Mouse (Mus musculus) heart, adult 2 months (tissue): ENCODE data around the gene Ccna2.

ENCODE experiments used
- CTCF ChIP-seq: fragments of 200-600 bp; IDR thresholded peaks from 2 replicates; pipeline ENCODE4 v1.8.1; 2022; ENCODE audit warnings: antibody characterized with exemption, mild to moderate bottlenecking, moderate library complexity
- EP300 ChIP-seq: fragments of 200-500 bp; IDR thresholded peaks from 2 replicates; pipeline ENCODE4 v1.6.1; 2011; ENCODE audit warnings: low read depth, low read length, control low read depth; ENCODE audit not compliant: insufficient read depth
- POLR2A ChIP-seq: fragments of 200-500 bp; IDR thresholded peaks from 2 replicates; pipeline ENCODE4 v1.6.1; 2011; ENCODE audit warnings: mild to moderate bottlenecking, low read depth, low read length, control low read depth; ENCODE audit not compliant: insufficient read depth

DNA sequence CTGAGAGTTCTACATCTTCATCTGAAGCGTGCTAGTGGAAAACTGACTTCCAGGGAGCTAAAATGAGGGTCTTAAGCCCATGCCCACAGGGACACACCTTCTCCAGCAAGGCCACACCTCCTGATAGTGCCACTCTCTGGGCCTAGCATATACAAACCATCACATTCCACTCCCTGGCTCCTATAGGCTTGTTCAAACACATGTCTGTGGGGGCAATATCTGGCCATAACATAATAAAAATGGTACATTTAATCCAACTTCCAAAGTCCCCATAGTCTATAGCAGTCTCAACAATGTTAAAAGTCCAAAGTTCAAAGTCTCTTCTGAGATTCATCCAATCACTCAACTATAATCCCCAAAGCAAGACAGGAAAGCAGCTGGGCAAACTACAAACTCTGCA is 14.3 kb downstream of the Ccna2 start:
- TF ChIP-seq POLR2A (no peak), EP300 (no peak), CTCF (no peak)
